Mouse (Mus musculus): ENCODE data around the gene Thap7. TPM values are rescaled to one million over a fixed set of nuclear protein-coding genes. Genes with fewer than 3 reads are reported as not detected.
"Not testable (repeated sequence)": the region's sequence is repeated elsewhere in the genome, so short reads cannot be mapped to it uniquely, and the experiment has no call there.

Gene Thap7
- total RNA-seq, 2 experiments from 2014 or later: 13.1 to 14.7 TPM

DNA sequence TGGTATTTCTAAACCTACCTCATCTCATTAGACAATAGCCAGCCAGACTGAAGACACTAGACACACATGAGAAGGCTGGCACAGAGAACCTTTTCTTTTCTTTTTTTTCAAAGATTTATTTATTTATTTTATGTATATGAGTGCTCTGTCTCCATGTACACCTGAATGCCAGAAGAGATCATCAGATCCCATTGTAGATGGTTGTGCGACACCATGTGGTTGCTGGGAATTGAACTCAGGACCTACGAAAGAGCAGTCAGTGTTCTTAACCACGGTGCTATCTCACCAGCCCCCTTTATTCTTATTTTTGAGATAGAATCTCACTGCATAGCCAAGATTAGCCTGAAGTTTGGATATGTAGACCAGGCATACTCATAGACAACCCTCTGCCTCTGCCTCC, 5.6 kb upstream of the Thap7 start:
- intact Hi-C loops (cut with DNase I): no loop called here
- no peak for DNase-seq (ENCODE audit: low spot score)

DNA sequence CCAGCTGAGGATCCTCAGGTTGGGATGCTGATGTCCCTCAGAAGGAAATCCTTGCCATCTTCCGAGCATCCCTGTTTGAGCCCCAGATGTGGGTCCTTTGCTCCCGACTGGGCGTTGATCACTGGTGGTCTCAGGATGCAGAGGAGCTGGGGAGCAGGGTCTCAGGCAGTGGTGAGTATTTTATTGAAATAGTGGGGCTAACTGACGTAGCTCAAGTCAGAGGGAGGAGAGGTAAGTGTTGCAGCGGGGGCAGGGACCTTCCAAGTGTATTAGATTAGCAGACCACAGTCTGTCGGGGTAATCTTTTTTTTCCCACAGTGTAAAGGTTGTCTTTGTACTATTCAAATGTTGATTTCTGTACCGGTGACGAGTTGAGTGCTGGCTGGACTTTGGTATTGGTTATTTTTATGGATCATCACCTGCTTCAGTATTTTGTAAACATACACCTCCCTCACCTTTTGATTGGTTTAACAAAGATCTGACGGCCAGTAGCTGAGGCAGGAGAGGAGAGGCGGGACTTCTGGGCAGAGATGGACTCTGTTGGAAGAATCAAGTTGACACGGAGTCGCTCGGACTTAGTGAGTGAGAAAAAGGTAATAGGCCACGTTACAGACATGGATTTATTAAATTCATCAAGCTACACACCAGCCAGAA, 1.9 kb upstream of the Thap7 start:
- no peak for DNase-seq (ENCODE audit: low spot score)
- intact Hi-C loops (cut with DNase I): no loop called here

DNA sequence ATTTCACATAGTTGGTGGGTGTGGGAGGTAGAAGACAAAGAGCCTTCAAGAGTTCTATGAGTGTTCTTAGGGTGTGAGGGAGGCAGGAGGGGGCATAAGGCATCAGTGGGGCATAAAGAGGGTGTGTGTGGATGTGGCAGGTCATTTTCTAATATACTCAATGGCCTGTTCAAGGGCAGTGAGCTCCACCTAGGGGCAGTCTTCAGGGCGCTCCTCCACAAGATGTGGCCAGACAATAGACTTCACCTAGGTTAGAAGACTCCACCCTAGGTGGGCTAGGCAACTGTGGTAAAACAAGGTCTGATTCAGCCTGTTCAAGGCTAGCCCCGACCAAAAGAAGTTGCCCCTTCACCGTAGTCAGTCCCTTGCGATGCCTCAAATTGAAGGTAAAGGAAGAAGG, 1.3 kb upstream of the Thap7 start:
- no peak for DNase-seq (ENCODE audit: low spot score)

DNA sequence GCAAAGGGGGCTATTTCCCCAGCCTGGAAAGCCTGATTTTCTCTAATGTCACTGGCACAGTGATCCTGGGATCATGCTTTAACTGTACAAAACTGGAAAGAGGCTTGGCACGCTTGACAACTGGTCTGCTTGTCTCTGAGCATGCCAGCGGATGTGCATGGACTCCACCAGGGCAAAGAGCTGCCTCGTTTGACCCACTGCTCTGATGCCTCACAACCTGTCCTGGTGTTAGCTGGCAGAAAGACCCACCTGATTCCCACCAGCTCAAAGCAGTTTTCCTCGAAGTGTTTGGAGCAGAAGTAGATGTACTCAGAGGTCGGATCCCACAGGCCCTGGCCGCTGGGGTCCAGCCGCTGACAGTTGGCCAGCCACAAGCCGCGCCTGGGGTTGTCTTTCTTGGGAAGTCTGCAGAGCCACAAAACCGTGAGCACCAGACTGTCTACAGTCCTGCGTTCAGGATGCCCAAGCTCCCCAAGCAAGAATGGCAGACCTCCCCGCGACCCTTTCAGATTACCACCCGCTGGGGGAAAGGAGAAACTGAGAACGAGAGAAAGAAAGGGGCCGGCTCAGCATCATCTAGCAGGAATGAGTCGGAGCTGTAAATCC, 852 bp downstream of the Thap7 start:
- intact Hi-C loops (cut with DNase I): loop anchor here (1.0 to 2.0 kb wide), 2 partner anchors 20 to 127 kb away; no protein-coding TSS in a partner anchor
- no peak for DNase-seq (ENCODE audit: low spot score)

More for the DNA sequence above, 1.3 kb upstream of the Thap7 start:
- intact Hi-C loops (cut with DNase I): no loop called here

GRCm38 (mm10) chr16:17528276-17528675, 2.7 kb downstream of the Thap7 start:
- no peak for DNase-seq (ENCODE audit: low spot score)
- intact Hi-C loops (cut with DNase I): no loop called here

DNA sequence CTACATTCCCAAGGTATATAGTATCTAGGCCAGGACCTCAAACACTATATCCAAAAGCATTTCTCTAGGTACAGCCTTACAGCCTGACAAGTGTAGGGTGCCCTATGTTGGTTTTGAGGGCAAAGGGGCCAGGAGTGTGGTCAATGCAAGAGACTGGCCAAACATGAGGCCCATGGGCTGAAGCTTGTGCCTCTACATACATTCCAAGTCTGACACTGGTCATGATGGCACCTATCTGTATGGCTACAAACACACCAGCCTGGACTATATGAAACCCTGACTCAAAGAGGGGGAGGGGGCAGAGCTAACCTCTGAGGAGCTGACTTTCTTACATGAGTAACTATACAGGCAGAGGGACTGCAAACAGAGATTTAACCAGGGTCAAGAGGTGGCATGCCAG, 3.3 kb downstream of the Thap7 start:
- no peak for DNase-seq (ENCODE audit: low spot score)
- intact Hi-C loops (cut with DNase I): no loop called here

DNA sequence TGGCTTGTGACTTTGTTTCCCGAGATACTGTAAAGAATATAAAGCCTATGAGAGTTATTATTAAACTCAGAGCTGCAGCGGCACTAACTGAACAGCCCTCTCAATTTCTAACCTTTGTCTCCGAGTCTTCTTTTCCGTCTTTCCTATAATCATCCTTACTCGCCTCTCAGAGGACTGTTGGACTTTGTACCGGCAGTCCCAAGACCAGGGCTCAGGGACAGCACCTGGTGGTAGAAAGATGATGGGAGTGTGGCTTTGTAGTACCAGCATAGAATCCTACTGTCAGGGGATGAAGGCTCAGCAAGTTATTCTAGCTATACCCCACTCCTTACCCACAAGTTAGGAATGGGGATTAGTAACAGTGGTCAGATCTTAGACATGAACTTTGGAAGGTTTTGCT, 4.7 kb downstream of the Thap7 start:
- intact Hi-C loops (cut with DNase I): no loop called here
- no peak for DNase-seq (ENCODE audit: low spot score)

DNA sequence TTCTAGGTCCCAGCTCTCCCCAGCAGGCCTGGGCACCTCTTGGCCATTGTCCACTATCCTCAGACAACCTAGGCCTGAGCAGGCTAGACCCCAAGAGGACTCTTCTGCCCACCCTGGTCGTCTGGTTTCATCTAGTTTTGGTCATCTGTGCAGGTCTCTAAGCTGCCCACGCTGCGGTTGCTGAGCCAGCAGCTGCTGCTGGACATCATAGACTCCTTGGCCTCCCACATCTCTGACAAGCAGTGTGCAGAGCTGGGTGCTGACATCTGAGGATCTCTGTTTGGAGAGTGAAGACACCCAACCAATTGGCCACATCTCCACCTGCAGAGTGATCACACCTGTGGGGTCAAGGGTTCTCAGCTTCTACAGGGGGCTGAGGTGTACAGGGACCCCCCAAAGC, 5.4 kb downstream of the Thap7 start:
- no peak for DNase-seq (ENCODE audit: low spot score)
- intact Hi-C loops (cut with DNase I): no loop called here

DNA sequence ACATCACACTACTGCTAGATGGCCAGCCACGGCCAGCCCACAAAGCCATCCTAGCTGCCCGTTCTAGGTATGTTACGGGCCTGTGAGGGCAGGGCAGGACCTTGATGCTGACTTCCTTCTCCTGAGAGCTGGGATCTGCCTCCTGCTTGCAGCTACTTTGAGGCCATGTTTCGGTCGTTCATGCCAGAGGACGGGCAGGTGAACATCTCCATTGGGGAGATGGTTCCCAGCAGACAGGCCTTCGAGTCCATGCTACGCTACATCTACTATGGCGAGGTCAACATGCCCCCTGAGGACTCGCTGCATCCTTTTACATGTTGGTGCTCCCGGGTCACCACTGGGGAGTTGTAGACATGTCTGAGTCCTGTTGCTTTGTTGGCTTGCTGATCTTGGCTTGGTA, 6.8 kb downstream of the Thap7 start:
- intact Hi-C loops (cut with DNase I): no loop called here
- DNase-seq (ENCODE audit: low spot score): no peak

DNA sequence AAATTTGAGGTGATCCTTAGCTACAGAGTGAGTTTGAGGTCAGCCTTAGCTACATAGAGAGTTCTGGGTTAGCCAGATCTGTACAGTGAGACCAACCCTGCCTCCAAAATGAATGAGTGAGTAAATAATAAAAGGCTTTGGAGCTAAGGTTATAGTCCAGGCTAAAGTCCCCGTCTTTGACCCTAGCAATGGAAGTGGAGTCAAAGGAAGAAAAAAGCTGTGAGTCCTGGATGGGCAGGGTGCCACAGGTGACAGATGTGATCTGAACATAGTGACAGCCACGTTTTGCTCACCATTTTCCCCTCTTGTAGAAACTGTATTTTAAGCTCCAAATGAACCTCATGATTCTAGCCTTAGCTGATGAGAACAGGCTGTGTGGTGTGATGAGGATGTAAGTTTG, 12.0 kb downstream of the Thap7 start:
- intact Hi-C loops (cut with DNase I): no loop called here
- DNase-seq (ENCODE audit: low spot score): no peak

GRCm38 (mm10) chr16:17511431-17511830, 19.5 kb downstream of the Thap7 start:
- no peak for DNase-seq (ENCODE audit: low spot score)
- intact Hi-C loops (cut with DNase I): no loop called here

GRCm38 (mm10) chr16:17510686-17511085, 20.2 kb downstream of the Thap7 start:
- intact Hi-C loops (cut with DNase I): loop anchor here (1.0 kb wide), 1 partner anchor 20 kb away; no protein-coding TSS in a partner anchor

DNA sequence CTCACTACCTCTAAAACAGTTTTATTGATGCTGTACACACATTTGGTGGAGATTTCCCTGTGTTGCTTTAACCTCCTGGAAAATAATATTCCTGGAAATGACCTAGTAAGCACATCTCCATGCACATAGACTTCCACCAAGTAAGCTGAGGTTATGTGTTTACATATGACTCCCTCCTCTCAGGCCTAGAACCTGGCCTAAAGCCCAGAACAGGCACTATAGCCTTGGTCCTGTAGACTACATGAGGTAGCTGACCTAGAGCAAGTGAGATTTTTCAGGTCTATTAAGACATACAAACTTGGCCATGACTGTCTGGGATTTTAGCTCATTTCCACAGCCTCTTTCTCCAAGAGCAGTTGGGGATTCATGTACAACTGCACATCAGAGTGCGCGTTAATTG, 20.8 kb downstream of the Thap7 start:
- intact Hi-C loops (cut with DNase I): loop anchor here (1.0 kb wide), 1 partner anchor 20 kb away; no protein-coding TSS in a partner anchor
- no peak for DNase-seq (ENCODE audit: low spot score)

More at GRCm38 (mm10) chr16:17510686-17511085, 20.2 kb downstream of the Thap7 start:
- DNase-seq (ENCODE audit: low spot score): no peak

GRCm38 (mm10) chr16:17509240-17509597, 21.7 kb downstream of the Thap7 start:
- intact Hi-C loops (cut with DNase I): loop anchor here (5.0 kb wide), 1 partner anchor 57 kb away; the partner anchor contains the start of gene Crkl
- no peak for DNase-seq (ENCODE audit: low spot score)

GRCm38 (mm10) chr16:17508546-17509239, 22.2 kb downstream of the Thap7 start, which contains the start of gene Lztr1:
Gene Lztr1 (plus strand): TSS chr16:17508688.
- intact Hi-C loops (cut with DNase I): loop anchor here (5.0 kb wide), 1 partner anchor 56 kb away; the partner anchor contains the start of gene Crkl
- peak; percentile 79 for DNase-seq (ENCODE audit: low spot score)

- not testable (repeated sequence) for DNase-seq (ENCODE audit: low spot score)
- intact Hi-C loops (cut with DNase I): loop anchor here (5.0 kb wide), 1 partner anchor 56 kb away; the partner anchor contains the start of gene Crkl
Observed at GRCm38 (mm10) chr16:17508031-17508430, 22.9 kb downstream of the Thap7 start.

DNA sequence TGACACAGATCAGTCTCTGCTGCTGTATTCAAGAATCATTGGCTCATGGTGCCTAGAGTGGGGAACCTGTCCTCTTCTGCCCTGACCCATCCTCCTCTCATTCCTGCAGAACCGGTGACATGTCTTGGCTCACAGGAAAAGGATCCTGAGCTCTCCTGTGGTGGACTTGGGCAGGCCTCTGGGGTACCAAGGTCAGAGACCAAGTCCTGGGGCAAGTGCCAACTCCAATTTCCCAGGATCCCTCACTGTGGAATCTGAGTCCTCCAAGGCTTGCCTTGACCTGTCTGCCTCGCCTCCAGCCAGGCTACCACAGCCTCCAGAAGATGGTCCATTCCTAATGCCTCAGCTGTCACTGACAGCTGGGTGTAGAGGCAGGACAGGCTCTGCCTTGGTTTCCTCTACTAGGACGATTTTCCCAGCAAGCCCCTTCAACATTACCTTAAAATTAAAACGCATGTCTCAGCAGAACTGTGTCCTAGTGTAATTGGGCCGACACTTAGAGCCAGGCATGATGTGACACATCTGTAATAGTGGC, 23.9 kb downstream of the Thap7 start:
- intact Hi-C loops (cut with DNase I): loop anchor here (5.0 kb wide), 1 partner anchor 55 kb away; the partner anchor contains the start of gene Crkl
- no peak for DNase-seq (ENCODE audit: low spot score)

DNA sequence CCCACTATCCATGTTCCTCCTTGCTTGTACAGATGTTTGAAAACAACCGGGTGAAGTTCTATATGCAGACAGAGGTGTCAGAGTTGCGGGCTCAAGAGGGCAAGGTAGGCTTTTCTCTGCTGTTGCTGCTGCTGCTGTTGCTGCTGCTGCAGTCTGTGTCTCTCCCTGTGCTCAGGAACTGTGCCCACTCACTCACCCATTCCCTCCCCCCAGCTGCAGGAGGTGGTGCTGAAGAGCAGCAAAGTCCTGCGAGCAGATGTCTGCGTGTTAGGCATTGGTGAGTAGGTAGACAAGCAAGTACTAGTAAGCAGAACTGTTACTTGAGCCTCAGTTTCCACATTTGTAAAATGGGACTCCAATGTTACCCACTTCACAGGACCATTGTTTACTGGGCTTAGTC, 28.3 kb downstream of the Thap7 start:
- intact Hi-C loops (cut with DNase I): no loop called here
- DNase-seq (ENCODE audit: low spot score): no peak

- intact Hi-C loops (cut with DNase I): no loop called here
- DNase-seq (ENCODE audit: low spot score): no peak
Observed at GRCm38 (mm10) chr16:17499249-17499883, 31.6 kb downstream of the Thap7 start.

All from heart, postnatal 25 days (tissue).